Mouse (Mus musculus) kidney, postnatal 0 days (tissue): ENCODE data around the gene Slc38a8. TPM values are rescaled to one million over a fixed set of nuclear protein-coding genes. Genes with fewer than 3 reads are reported as not detected.

ENCODE experiments used
- ATAC-seq: fragments of 200-750 bp; cut with Nextera tagmentation; replicated peaks from 2 replicates; pipeline ENCODE4 v1.8.0; 2017; ENCODE audit warnings: low read depth, moderate number of reproducible peaks, moderate TSS enrichment, moderate library complexity; ENCODE audit not compliant: low FRiP score
- DNase-seq: peaks from one replicate; pipeline ENCODE4 v3.0.0-alpha.2; 2016; ENCODE audit warnings: low spot score
- H3K27ac ChIP-seq: fragments of 300-500 bp; sonication (generic); 2 replicates; pipeline ENCODE4 v1.5.1; 2014; ENCODE audit warnings: mild to moderate bottlenecking
- H3K27me3 ChIP-seq: fragments of 300-500 bp; sonication (generic); 2 replicates; pipeline ENCODE4 v1.6.1; 2014; ENCODE audit warnings: low read length, mixed read lengths; ENCODE audit not compliant: insufficient read depth
- H3K36me3 ChIP-seq: fragments of 300-500 bp; sonication (generic); 2 replicates; pipeline ENCODE4 v1.6.1; 2014; ENCODE audit warnings: low read length, mixed read lengths; ENCODE audit not compliant: insufficient read depth
- H3K4me1 ChIP-seq: fragments of 300-500 bp; sonication (generic); replicated peaks from 2 replicates; pipeline ENCODE4 v1.6.1; 2014; ENCODE audit warnings: antibody characterized with exemption, low read length, mixed read lengths; ENCODE audit not compliant: insufficient read depth
- H3K4me2 ChIP-seq: fragments of 300-500 bp; sonication (generic); 2 replicates; pipeline ENCODE4 v1.6.1; 2014; ENCODE audit warnings: mild to moderate bottlenecking, low read length, moderate library complexity, mixed read lengths
- H3K4me3 ChIP-seq: fragments of 300-500 bp; sonication (generic); replicated peaks from 2 replicates; pipeline ENCODE4 v1.5.1; 2014; ENCODE audit warnings: low read depth, low read length
- H3K9ac ChIP-seq: fragments of 300-500 bp; sonication (generic); 2 replicates; pipeline ENCODE4 v1.6.1; 2014; ENCODE audit warnings: low read depth, low read length
- H3K9me3 ChIP-seq: fragments of 300-500 bp; sonication (generic); replicated peaks from 2 replicates; pipeline ENCODE4 v1.6.1; 2016; ENCODE audit warnings: low read length, inconsistent platforms, mixed read lengths
- CTCF ChIP-seq: IDR thresholded peaks from 2 replicates; pipeline ENCODE4 v1.5.1; 2016; ENCODE audit warnings: antibody characterized with exemption, low read depth, mild to moderate bottlenecking, moderate library complexity
- WGBS: fragments of 180-500 bp; shearing (Covaris S2); extraction: QIAGEN DNeasy Blood & Tissue Kit; methylation state at CpG from one replicate; pipeline ENCODE4 v1.1.7; 2014; 5-methylcytosine and 5-hydroxymethylcytosine counted together
- polyA plus RNA-seq: library from polyadenylated mRNA; unstranded; fragments of >200 nt; fragmentation: Nextera tagmentation; extraction: Ambion mirVana; gene quantifications from 2 replicates; pipeline ENCODE4 v1.2.1, GENCODE M21; 2015

Slc38a8 gene
- polyA plus RNA-seq, 1 experiment from 2014 or later = not detected

- Histone ChIP-seq H3K36me3 (no peaks in the 10 kb centered on the region), H3K27ac (no peak overlapping the region), H3K27me3 (peaks cover 7% of the 10 kb centered on the region; the same call in 1 of the 2 replicates), H3K4me1 (peaks cover 14% of the 10 kb centered on the region; the same call in 1 of the 2 replicates), H3K4me3 (no peak overlapping the region), H3K9me3 (no peaks in the 10 kb centered on the region), H3K4me2 (no peak overlapping the region), H3K9ac (no peak overlapping the region)
- 97% methylated on average over 8 of the region's 8 CpGs for WGBS
- no peak for TF ChIP-seq CTCF
- DNase-seq (no peak), ATAC-seq (no peak)
Measured at GRCm38 (mm10) chr8:119442970-119443369, 58.5 kb downstream of the Slc38a8 start.

- 63% methylated on average over 5 of the region's 5 CpGs for WGBS
- Histone ChIP-seq H3K9ac (no peak overlapping the region), H3K36me3 (no peaks in the 10 kb centered on the region), H3K4me1 (peaks cover 18% of the 10 kb centered on the region; the same call in 1 of the 2 replicates), H3K4me2 (no peak overlapping the region), H3K9me3 (no peaks in the 10 kb centered on the region), H3K4me3 (no peak overlapping the region), H3K27ac (no peak overlapping the region), H3K27me3 (no peaks in the 10 kb centered on the region)
- TF ChIP-seq CTCF = no peak
- no peak for DNase-seq
- ATAC-seq = no peak
Measured at GRCm38 (mm10) chr8:119442013-119442412, 59.5 kb downstream of the Slc38a8 start.

DNA sequence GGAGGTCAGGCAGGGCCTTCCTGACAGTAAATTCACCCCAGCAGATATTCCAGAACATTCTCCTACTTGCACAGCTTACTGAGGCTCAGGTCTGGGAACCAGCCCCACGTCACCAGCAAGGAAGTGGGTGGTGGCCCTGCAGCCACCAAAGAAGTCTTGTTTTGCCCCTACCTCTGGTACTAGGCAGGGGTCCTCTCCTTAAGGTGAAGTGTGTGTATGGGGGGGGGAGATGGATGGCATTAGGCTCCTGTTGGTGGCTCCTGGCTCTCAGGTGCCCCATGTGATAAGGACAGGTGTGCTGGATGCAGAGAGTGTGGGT, 60.6 kb downstream of the Slc38a8 start:
- Histone ChIP-seq H3K4me3 (no peak overlapping the region), H3K9ac (no peak overlapping the region), H3K36me3 (no peaks in the 10 kb centered on the region), H3K27ac (no peak overlapping the region), H3K9me3 (no peaks in the 10 kb centered on the region), H3K4me1 (peaks cover 13% of the 10 kb centered on the region; the same call in 1 of the 2 replicates), H3K4me2 (peak overlapping the region; percentile 8; the same call in 1 of the 2 replicates), H3K27me3 (no peaks in the 10 kb centered on the region)
- peak; percentile 44 for ATAC-seq
- DNase-seq = no peak
- 28% methylated on average over 1 of the region's 1 CpGs for WGBS
- TF ChIP-seq CTCF = no peak

DNA sequence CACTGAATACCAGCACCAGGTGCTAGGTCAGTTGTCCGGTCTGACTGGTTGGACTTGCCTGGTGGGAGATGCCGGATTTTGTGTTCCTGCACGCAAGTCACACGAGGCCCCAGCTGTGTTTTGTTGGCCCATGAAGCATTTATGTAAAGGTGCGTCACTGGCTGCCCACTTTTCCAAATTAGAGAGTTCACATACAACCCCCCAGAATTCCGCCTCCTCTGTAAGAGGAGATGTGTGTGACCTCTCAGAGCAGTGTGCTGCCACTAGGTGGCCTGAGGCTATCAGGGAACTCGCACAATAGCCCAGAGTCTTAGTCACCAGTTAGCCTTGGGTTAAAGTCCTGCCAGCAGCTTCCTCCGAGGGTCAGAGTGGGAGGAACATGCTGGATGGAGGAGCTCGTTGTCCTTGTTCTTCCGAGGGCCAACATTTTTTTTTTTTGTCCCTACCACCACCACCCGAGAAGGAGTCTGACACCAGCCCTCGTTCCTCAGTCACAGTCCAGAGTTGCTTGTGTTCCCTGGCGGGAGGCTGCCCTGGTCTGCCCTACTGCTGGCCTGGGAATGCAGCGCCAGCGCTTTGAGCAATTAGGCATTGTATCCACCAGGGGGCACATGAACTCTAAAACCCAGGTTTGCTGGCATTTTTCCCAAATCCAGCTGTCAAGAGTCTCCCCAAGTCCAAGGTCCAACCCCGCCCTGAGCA, 61.1 kb downstream of the Slc38a8 start:
- Histone ChIP-seq H3K4me3 (no peak overlapping the region), H3K4me1 (peaks cover 13% of the 10 kb centered on the region; the same call in 1 of the 2 replicates), H3K9ac (no peak overlapping the region), H3K9me3 (no peaks in the 10 kb centered on the region), H3K27me3 (no peaks in the 10 kb centered on the region), H3K4me2 (peak overlapping the region; percentile 8; the same call in 1 of the 2 replicates), H3K36me3 (no peaks in the 10 kb centered on the region), H3K27ac (no peak overlapping the region)
- peak; percentile 83 for TF ChIP-seq CTCF
- WGBS = 15% methylated on average over 16 of the region's 16 CpGs
- ATAC-seq = peak; percentile 62
- peak; percentile 90 for DNase-seq

GRCm38 (mm10) chr8:119439893-119440249, 61.6 kb downstream of the Slc38a8 start:
- ATAC-seq = no peak
- no peaks in the 10 kb centered on the region for H3K36me3 ChIP-seq
- TF ChIP-seq CTCF = no peak
- DNase-seq = no peak
- H3K9me3 ChIP-seq = no peaks in the 10 kb centered on the region
- no peak overlapping the region for H3K4me2 ChIP-seq
- H3K27me3 ChIP-seq = no peaks in the 10 kb centered on the region
- no peak overlapping the region for H3K4me3 ChIP-seq
- peaks cover 13% of the 10 kb centered on the region; the same call in 1 of the 2 replicates for H3K4me1 ChIP-seq
- WGBS = 72% methylated on average over 7 of the region's 7 CpGs
- H3K27ac ChIP-seq = no peak overlapping the region
- H3K9ac ChIP-seq = no peak overlapping the region

- ATAC-seq = no peak
- Histone ChIP-seq H3K4me3 (no peak overlapping the region), H3K4me1 (peaks cover 13% of the 10 kb centered on the region; the same call in 1 of the 2 replicates), H3K27ac (no peak overlapping the region), H3K9me3 (no peaks in the 10 kb centered on the region), H3K27me3 (no peaks in the 10 kb centered on the region), H3K36me3 (no peaks in the 10 kb centered on the region), H3K9ac (no peak overlapping the region), H3K4me2 (no peak overlapping the region)
- no peak for DNase-seq
- TF ChIP-seq CTCF = no peak
- 87% methylated on average over 2 of the region's 2 CpGs for WGBS
Measured at GRCm38 (mm10) chr8:119439424-119439823, 62.1 kb downstream of the Slc38a8 start.
